Mouse (Mus musculus) fibroblast of lung, adult 2 months (primary cell): ENCODE results near the gene Vmn1r163.
"Not testable (repeated sequence)": the region's sequence is repeated elsewhere in the genome, so short reads cannot be mapped to it uniquely, and the experiment has no call there.

Source experiments
- DNase-seq: peaks from one replicate; pipeline ENCODE4 v3.0.0-alpha.2; 2011; ENCODE audit warnings: low read depth

The Vmn1r163 gene

GRCm38 (mm10) chr7:23055240-23055639 is at the start of gene Vmn1r163:
Gene Vmn1r163 (plus strand): TSS chr7:23055540.
- DNase-seq = not testable (repeated sequence)

GRCm38 (mm10) chr7:23019823-23020222 is 35.5 kb upstream of the Vmn1r163 start, which contains the start of gene Gm4216:
Gene Gm4216 (minus strand): TSS chr7:23019923.
- not testable (repeated sequence) for DNase-seq

GRCm38 (mm10) chr7:23067356-23067755 is 12.0 kb downstream of the Vmn1r163 start, which contains the start of gene Gm8720:
Gene Gm8720 (minus strand): TSS chr7:23067456.
- not testable (repeated sequence) for DNase-seq
